Mouse (Mus musculus): ENCODE measurements around the gene Rnf144a.
"Not testable (repeated sequence)": the region's sequence is repeated elsewhere in the genome, so short reads cannot be mapped to it uniquely, and the experiment has no call there.

The Rnf144a gene

GRCm38 (mm10) chr12:26444511-26444910 is 29.5 kb upstream of the Rnf144a start:
- H3K36me3 ChIP-seq (ENCODE audit: insufficient read depth, low read length), result no peaks in the 10 kb centered on the region
- H3K9me3 ChIP-seq (ENCODE audit: low read length), result no peaks in the 10 kb centered on the region
- TF ChIP-seq NANOG (IDR thresholded peaks at IDR 0.05; ENCODE audit: borderline replicate concordance, low read length), result no peak
- no peak for TF ChIP-seq CTCF (conservative IDR thresholded peaks at IDR 0.05; ENCODE audit: low read length)
- no peak for TF ChIP-seq POU5F1 (IDR thresholded peaks at IDR 0.05; ENCODE audit: borderline replicate concordance, low read length)
- H3K27me3 ChIP-seq (ENCODE audit: insufficient read depth, low read length), result no peaks in the 10 kb centered on the region
- no peak overlapping the region for H3K4me3 ChIP-seq (replicated peaks; ENCODE audit: low read length)
- no peaks in the 10 kb centered on the region for H3K4me1 ChIP-seq (replicated peaks; ENCODE audit: low read depth, low read length)

DNA sequence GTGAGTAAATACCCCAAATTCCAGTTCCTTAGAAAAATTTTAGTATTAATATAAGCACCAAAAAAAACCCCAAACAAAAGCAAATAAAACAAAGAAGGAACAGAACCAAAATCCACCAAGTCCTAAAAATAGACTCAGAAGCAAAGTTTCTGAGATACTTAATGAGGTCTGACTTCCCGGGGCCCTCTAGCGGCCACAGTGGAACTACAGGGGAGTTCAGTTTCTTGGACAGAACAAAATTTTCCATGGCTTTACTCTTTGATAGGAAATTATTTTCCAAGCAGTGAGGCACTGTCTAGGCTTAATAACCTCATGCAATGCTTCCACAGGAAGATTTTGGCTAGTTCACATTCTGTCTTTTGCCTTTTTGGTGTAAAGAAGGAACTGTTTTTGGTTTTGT is 29.0 kb upstream of the Rnf144a start:
- H3K9me3 ChIP-seq (ENCODE audit: low read length), result no peaks in the 10 kb centered on the region
- H3K4me1 ChIP-seq (replicated peaks; ENCODE audit: low read depth, low read length), result no peaks in the 10 kb centered on the region
- no peak overlapping the region for H3K4me3 ChIP-seq (replicated peaks; ENCODE audit: low read length)
- no peaks in the 10 kb centered on the region for H3K27me3 ChIP-seq (ENCODE audit: insufficient read depth, low read length)
- no peak for TF ChIP-seq NANOG (IDR thresholded peaks at IDR 0.05; ENCODE audit: borderline replicate concordance, low read length)
- no peak for TF ChIP-seq POU5F1 (IDR thresholded peaks at IDR 0.05; ENCODE audit: borderline replicate concordance, low read length)
- peak; percentile 96 for TF ChIP-seq CTCF (conservative IDR thresholded peaks at IDR 0.05; ENCODE audit: low read length)
- H3K36me3 ChIP-seq (ENCODE audit: insufficient read depth, low read length), result no peaks in the 10 kb centered on the region

GRCm38 (mm10) chr12:26439366-26439765 is 24.3 kb upstream of the Rnf144a start:
- Histone ChIP-seq H3K27me3 (ENCODE audit: insufficient read depth, low read length) (no peaks in the 10 kb centered on the region), H3K4me1 (replicated peaks; ENCODE audit: low read depth, low read length) (no peaks in the 10 kb centered on the region), H3K9me3 (ENCODE audit: low read length) (no peaks in the 10 kb centered on the region), H3K36me3 (ENCODE audit: insufficient read depth, low read length) (no peaks in the 10 kb centered on the region), H3K4me3 (replicated peaks; ENCODE audit: low read length) (no peak overlapping the region)
- TF ChIP-seq NANOG (IDR thresholded peaks at IDR 0.05; ENCODE audit: borderline replicate concordance, low read length) (no peak), CTCF (conservative IDR thresholded peaks at IDR 0.05; ENCODE audit: low read length) (no peak), POU5F1 (IDR thresholded peaks at IDR 0.05; ENCODE audit: borderline replicate concordance, low read length) (no peak)

DNA sequence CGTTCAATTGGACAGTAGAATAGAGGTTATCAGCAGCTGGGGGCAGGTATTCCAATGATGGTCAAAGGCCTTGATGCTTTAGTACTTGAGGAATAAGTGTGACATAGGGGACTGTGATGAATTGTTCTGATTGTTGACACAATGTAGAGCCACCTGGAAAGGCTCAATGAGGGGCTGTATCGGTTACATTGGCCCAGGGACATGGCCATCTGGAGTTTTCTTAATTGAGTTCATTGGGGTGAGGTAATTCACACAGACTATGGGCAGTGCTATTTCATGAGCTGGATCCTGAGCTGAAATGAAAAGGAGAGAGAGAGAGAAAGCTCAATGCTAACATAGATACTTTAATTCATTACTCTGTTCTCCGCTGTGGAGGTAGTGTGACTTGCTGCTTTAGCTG is 22.9 kb upstream of the Rnf144a start:
- TF ChIP-seq NANOG (IDR thresholded peaks at IDR 0.05; ENCODE audit: borderline replicate concordance, low read length) (no peak), POU5F1 (IDR thresholded peaks at IDR 0.05; ENCODE audit: borderline replicate concordance, low read length) (no peak), CTCF (conservative IDR thresholded peaks at IDR 0.05; ENCODE audit: low read length) (no peak)
- no peaks in the 10 kb centered on the region for H3K27me3 ChIP-seq (ENCODE audit: insufficient read depth, low read length)
- H3K4me3 ChIP-seq (replicated peaks; ENCODE audit: low read length), result no peak overlapping the region
- H3K9me3 ChIP-seq (ENCODE audit: low read length), result no peaks in the 10 kb centered on the region
- H3K36me3 ChIP-seq (ENCODE audit: insufficient read depth, low read length), result no peaks in the 10 kb centered on the region
- no peaks in the 10 kb centered on the region for H3K4me1 ChIP-seq (replicated peaks; ENCODE audit: low read depth, low read length)

- TF ChIP-seq POU5F1 (IDR thresholded peaks at IDR 0.05; ENCODE audit: borderline replicate concordance, low read length) (no peak), NANOG (IDR thresholded peaks at IDR 0.05; ENCODE audit: borderline replicate concordance, low read length) (no peak), CTCF (conservative IDR thresholded peaks at IDR 0.05; ENCODE audit: low read length) (no peak)
- Histone ChIP-seq H3K4me3 (replicated peaks; ENCODE audit: low read length) (no peak overlapping the region), H3K27me3 (ENCODE audit: insufficient read depth, low read length) (no peaks in the 10 kb centered on the region), H3K4me1 (replicated peaks; ENCODE audit: low read depth, low read length) (no peaks in the 10 kb centered on the region), H3K9me3 (ENCODE audit: low read length) (no peaks in the 10 kb centered on the region), H3K36me3 (ENCODE audit: insufficient read depth, low read length) (no peaks in the 10 kb centered on the region)
Observed at GRCm38 (mm10) chr12:26436334-26436733, 21.3 kb upstream of the Rnf144a start.

DNA sequence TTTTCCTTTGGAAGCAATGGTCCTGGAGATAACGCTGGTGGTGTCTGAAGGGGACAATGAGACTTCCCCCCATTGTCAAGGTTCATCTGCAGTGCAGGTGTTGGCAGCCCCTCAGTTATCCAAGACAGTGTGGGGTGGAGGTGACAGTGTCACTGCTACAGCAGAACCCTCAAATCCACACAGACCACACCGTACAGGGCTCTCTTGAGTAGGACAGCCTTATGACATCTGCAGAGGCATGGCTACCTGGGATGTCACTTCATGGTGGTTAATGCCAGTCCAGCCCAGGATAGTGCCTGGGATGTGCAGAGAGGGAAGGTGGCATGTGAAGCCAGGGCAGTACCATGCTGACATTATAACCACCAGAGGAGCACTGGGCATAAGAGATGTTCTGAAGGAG is 13.7 kb upstream of the Rnf144a start:
- H3K27me3 ChIP-seq (ENCODE audit: insufficient read depth, low read length); H3K4me3 ChIP-seq (replicated peaks; ENCODE audit: low read length); H3K4me1 ChIP-seq (replicated peaks; ENCODE audit: low read depth, low read length); H3K36me3 ChIP-seq (ENCODE audit: insufficient read depth, low read length); H3K9me3 ChIP-seq (ENCODE audit: low read length): not testable (repeated sequence)

GRCm38 (mm10) chr12:26424841-26425240 is 9.8 kb upstream of the Rnf144a start:
- H3K9me3 ChIP-seq (ENCODE audit: low read length), result no peaks in the 10 kb centered on the region
- no peaks in the 10 kb centered on the region for H3K4me1 ChIP-seq (replicated peaks; ENCODE audit: low read depth, low read length)
- TF ChIP-seq CTCF (conservative IDR thresholded peaks at IDR 0.05; ENCODE audit: low read length) (peak; percentile 80), NANOG (IDR thresholded peaks at IDR 0.05; ENCODE audit: borderline replicate concordance, low read length) (no peak)
- no peaks in the 10 kb centered on the region for H3K27me3 ChIP-seq (ENCODE audit: insufficient read depth, low read length)
- H3K4me3 ChIP-seq (replicated peaks; ENCODE audit: low read length), result no peak overlapping the region
- H3K36me3 ChIP-seq (ENCODE audit: insufficient read depth, low read length), result no peaks in the 10 kb centered on the region

DNA sequence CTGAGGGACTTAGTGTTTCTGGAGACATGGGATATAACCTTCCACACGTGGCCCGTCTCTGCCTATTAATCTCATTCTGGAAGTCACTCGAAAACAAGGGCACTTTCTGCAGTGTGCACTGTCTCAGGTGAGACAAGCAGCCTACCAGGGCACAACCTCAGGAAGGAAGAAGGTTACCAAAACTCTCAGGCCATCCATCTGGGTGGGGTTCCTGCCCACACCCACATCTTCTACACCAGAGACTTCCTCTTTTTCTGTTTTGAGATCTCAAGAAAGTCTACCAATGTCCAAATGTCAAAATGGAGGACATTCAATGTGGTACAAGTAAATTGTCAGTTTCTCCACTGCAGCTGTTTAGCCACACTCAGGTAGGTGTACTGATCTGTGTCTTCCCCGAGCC is 3.3 kb upstream of the Rnf144a start:
- Histone ChIP-seq H3K27me3 (ENCODE audit: insufficient read depth, low read length) (peaks cover 15% of the 10 kb centered on the region), H3K4me3 (replicated peaks; ENCODE audit: low read length) (no peak overlapping the region), H3K9me3 (ENCODE audit: low read length) (no peaks in the 10 kb centered on the region), H3K36me3 (ENCODE audit: insufficient read depth, low read length) (no peaks in the 10 kb centered on the region), H3K4me1 (replicated peaks; ENCODE audit: low read depth, low read length) (peaks cover 13% of the 10 kb centered on the region)
- TF ChIP-seq CTCF (conservative IDR thresholded peaks at IDR 0.05; ENCODE audit: low read length) (no peak), POU5F1 (IDR thresholded peaks at IDR 0.05; ENCODE audit: borderline replicate concordance, low read length) (no peak), NANOG (IDR thresholded peaks at IDR 0.05; ENCODE audit: borderline replicate concordance, low read length) (no peak)

- H3K9me3 ChIP-seq (ENCODE audit: low read length), result no peaks in the 10 kb centered on the region
- peaks cover 13% of the 10 kb centered on the region for H3K4me1 ChIP-seq (replicated peaks; ENCODE audit: low read depth, low read length)
- TF ChIP-seq POU5F1 (IDR thresholded peaks at IDR 0.05; ENCODE audit: borderline replicate concordance, low read length) (no peak), CTCF (conservative IDR thresholded peaks at IDR 0.05; ENCODE audit: low read length) (no peak), NANOG (IDR thresholded peaks at IDR 0.05; ENCODE audit: borderline replicate concordance, low read length) (no peak)
- H3K4me3 ChIP-seq (replicated peaks; ENCODE audit: low read length), result no peak overlapping the region
- H3K36me3 ChIP-seq (ENCODE audit: insufficient read depth, low read length), result no peaks in the 10 kb centered on the region
- peaks cover 25% of the 10 kb centered on the region for H3K27me3 ChIP-seq (ENCODE audit: insufficient read depth, low read length)
Observed at GRCm38 (mm10) chr12:26416636-26417295, 1.7 kb upstream of the Rnf144a start.
